Comparison of ENCODE assay signal across 8 mouse cellular contexts in genomic region chr8:116731976-116732683, GRCm38 (mm10). TPM values are rescaled to one million over a fixed set of nuclear protein-coding genes. Genes with fewer than 3 reads are reported as not detected.
A peak's percentile ranks its signal among the peaks of the same experiment; 100 is the strongest.
DNase-seq lines count a peak whose midpoint lies in the region; ATAC-seq and TF ChIP-seq lines count a peak whose summit lies in the region.

No protein-coding gene starts in this region.

- no peaks in the 10 kb centered on the region for H3K36me3 ChIP-seq in C2C12 (ENCODE audit: control insufficient read depth, insufficient read depth)
- H3K36me3 ChIP-seq in E14TG2a.4 (ENCODE audit: insufficient read depth, low read length) = peaks cover 9% of the 10 kb centered on the region; the same call in 1 of the 2 replicates
- H3K36me3 ChIP-seq in heart, embryonic 13.5 days = peaks cover 7% of the 10 kb centered on the region
- no peaks in the 10 kb centered on the region for H3K36me3 ChIP-seq in macrophage (ENCODE audit: inconsistent target)
- no peaks in the 10 kb centered on the region for H3K36me3 ChIP-seq in stomach, embryonic 16.5 days (ENCODE audit: control insufficient read depth, insufficient read depth, low read length)

- 2% methylated on average over 22 of the region's 46 CpGs for WGBS in heart, embryonic 13.5 days
- 5% methylated on average over 26 of the region's 46 CpGs for WGBS in macrophage (ENCODE audit: missing documents)
- under 1% methylated on average over 43 of the region's 46 CpGs for WGBS in stomach, embryonic 16.5 days

- ATAC-seq in heart, embryonic 13.5 days (ENCODE audit: extremely low read depth, insufficient number of reproducible peaks, low FRiP score, low TSS enrichment) = no peak
- ATAC-seq in stomach, embryonic 16.5 days (ENCODE audit: insufficient read depth, low FRiP score) = peak; percentile 70

- TF ChIP-seq CTCF in C2C12 (IDR thresholded peaks at IDR 0.05; ENCODE audit: control insufficient read depth, insufficient read depth, insufficient read length) (no peak), E14TG2a.4 (conservative IDR thresholded peaks at IDR 0.05; ENCODE audit: low read length) (no peak)

- DNase-seq in cerebellum, postnatal 14 days = peak; percentile 42 to 58
- DNase-seq in kidney, postnatal 25 days = peak; percentile 50 to 75
- DNase-seq in layer of hippocampus, adult 11-12 months (ENCODE audit: low spot score) = no peak

- no peak overlapping the region for H3ac ChIP-seq in C2C12 (ENCODE audit: control insufficient read depth, insufficient read length, low read depth)

- peaks cover 12% of the 10 kb centered on the region for H3K9me3 ChIP-seq in E14TG2a.4 (ENCODE audit: low read length)
- peaks cover 8% of the 10 kb centered on the region; the same call in 1 of the 2 replicates for H3K9me3 ChIP-seq in heart, embryonic 13.5 days
- no peaks in the 10 kb centered on the region; the same call in 1 of the 2 replicates for H3K9me3 ChIP-seq in stomach, embryonic 16.5 days (replicated peaks; ENCODE audit: control insufficient read depth, low read length)

- H3K4me3 ChIP-seq in C2C12 (ENCODE audit: insufficient read depth, poor library complexity, severe bottlenecking) (peak overlapping the region; percentile 23), E14TG2a.4 (replicated peaks; ENCODE audit: low read length) (peak overlapping the region; percentile 92), macrophage (ENCODE audit: inconsistent target) (peak overlapping the region; percentile 36)
- peak overlapping the region; percentile 82 for H3K4me3 ChIP-seq in heart, embryonic 13.5 days
- H3K4me3 ChIP-seq in stomach, embryonic 16.5 days (replicated peaks; ENCODE audit: low read length) = peak overlapping the region; percentile 86

- H3K9ac ChIP-seq in heart, embryonic 13.5 days = peak overlapping the region; percentile 83
- H3K9ac ChIP-seq in stomach, embryonic 16.5 days (ENCODE audit: low read length) = peak overlapping the region; percentile 90

- H3K27me3 ChIP-seq in C2C12 (ENCODE audit: control insufficient read depth, insufficient read depth, insufficient read length) = no peaks in the 10 kb centered on the region
- peaks cover 30% of the 10 kb centered on the region for H3K27me3 ChIP-seq in E14TG2a.4 (ENCODE audit: insufficient read depth, low read length)
- peaks cover 28% of the 10 kb centered on the region for H3K27me3 ChIP-seq in heart, embryonic 13.5 days (replicated peaks)
- H3K27me3 ChIP-seq in stomach, embryonic 16.5 days (ENCODE audit: control insufficient read depth, insufficient read depth, low read length) = no peaks in the 10 kb centered on the region; the same call in 1 of the 2 replicates

- no peaks in the 10 kb centered on the region for H3K79me2 ChIP-seq in C2C12 (ENCODE audit: control insufficient read depth, insufficient read depth)
- no peaks in the 10 kb centered on the region; the same call in 1 of the 2 replicates for H3K79me2 ChIP-seq in macrophage (ENCODE audit: inconsistent target)

- H3K27ac ChIP-seq in heart, embryonic 13.5 days (replicated peaks) = peak overlapping the region; percentile 78
- H3K27ac ChIP-seq in macrophage = no peak overlapping the region
- peak overlapping the region; percentile 78 for H3K27ac ChIP-seq in stomach, embryonic 16.5 days (ENCODE audit: low read length)

- H3K4me2 ChIP-seq in heart, embryonic 13.5 days = peak overlapping the region; percentile 88
- H3K4me2 ChIP-seq in stomach, embryonic 16.5 days (ENCODE audit: low read depth, low read length) = peak overlapping the region; percentile 68

- H3K4me1 ChIP-seq in E14TG2a.4 (replicated peaks; ENCODE audit: low read depth, low read length) = peaks cover 42% of the 10 kb centered on the region
- peaks cover 8% of the 10 kb centered on the region for H3K4me1 ChIP-seq in heart, embryonic 13.5 days
- peaks cover 6% of the 10 kb centered on the region for H3K4me1 ChIP-seq in stomach, embryonic 16.5 days (ENCODE audit: control insufficient read depth, insufficient read depth, low read length)

- H3K79me3 ChIP-seq in C2C12 (ENCODE audit: low read depth) = no peaks in the 10 kb centered on the region

TF ChIP-seq in C2C12, 6 proteins besides CTCF, POLR2A, EP300 and RAD21:
- TF ChIP-seq MAX (IDR thresholded peaks at IDR 0.05) (no peak), USF1 (IDR thresholded peaks at IDR 0.05; ENCODE audit: low read depth) (no peak), MYOG (IDR thresholded peaks at IDR 0.05; ENCODE audit: control insufficient read depth, extremely low read depth, insufficient read length) (no peak), MYOD1 (IDR thresholded peaks at IDR 0.05; ENCODE audit: control insufficient read depth, insufficient read length, low read depth) (no peak), CEBPB (IDR thresholded peaks at IDR 0.05; ENCODE audit: low read depth) (no peak), FOSL1 (IDR thresholded peaks at IDR 0.05; ENCODE audit: insufficient read depth, low read length, poor library complexity, severe bottlenecking) (no peak)
TF ChIP-seq in C2C12: peak in this region for 0.

RNA-seq across cellular contexts. Expression of gene Cdyl2, which starts 0.7 kb away (rescaled TPM):
- 0.35 TPM for polyA plus RNA-seq in C2C12 (2012; fragmentation: generic; extraction: Trizol)
- 4.0 and 4.5 TPM in 2 replicates for polyA plus RNA-seq in heart, embryonic 13.5 days (2015; fragmentation: Nextera tagmentation; extraction: Ambion mirVana)
- total RNA-seq in macrophage (2018; cell fraction: chromatin; rRNA removed) = 10 to 100 TPM in 1 of 26 experiments, 1 to 10 TPM in 25; 1.6 to 15.3 (median 6.8) TPM
- 1 to 10 TPM; 3.9 to 6.4 (median 5.1) TPM for total RNA-seq in macrophage (2018; cell fraction: cytosol; rRNA removed)
- 10 to 100 TPM in 1 of 26 experiments, 1 to 10 TPM in 25; 2.0 to 14.9 (median 6.4) TPM for total RNA-seq in macrophage (2018; cell fraction: nucleus; rRNA removed)
- polyA plus RNA-seq in macrophage (2018) = 1.4 to 4.3 TPM (median 2.3 TPM) in 3 replicates
- polyA plus RNA-seq in stomach, embryonic 16.5 days (2015; fragmentation: Nextera tagmentation; extraction: Ambion mirVana) = 4.1 and 4.4 TPM in 2 replicates

Comparison
In these comparisons a context has a peak if more than half of its experiments do, and no peak if none do; other contexts are left out.
1. H3K4me3 ChIP-seq: peak in every context shown above with its lines; median percentile 92 in E14TG2a.4; 86 in stomach, embryonic 16.5 days; 82 in heart, embryonic 13.5 days; 36 in macrophage; 23 in C2C12.